Mouse (Mus musculus): ENCODE data around the gene Avil. TPM values are rescaled to one million over a fixed set of nuclear protein-coding genes. Genes with fewer than 3 reads are reported as not detected.

Avil gene
- 17.5 and 21.4 TPM in 2 replicates for polyA plus RNA-seq (2012; rRNA removed)

DNA sequence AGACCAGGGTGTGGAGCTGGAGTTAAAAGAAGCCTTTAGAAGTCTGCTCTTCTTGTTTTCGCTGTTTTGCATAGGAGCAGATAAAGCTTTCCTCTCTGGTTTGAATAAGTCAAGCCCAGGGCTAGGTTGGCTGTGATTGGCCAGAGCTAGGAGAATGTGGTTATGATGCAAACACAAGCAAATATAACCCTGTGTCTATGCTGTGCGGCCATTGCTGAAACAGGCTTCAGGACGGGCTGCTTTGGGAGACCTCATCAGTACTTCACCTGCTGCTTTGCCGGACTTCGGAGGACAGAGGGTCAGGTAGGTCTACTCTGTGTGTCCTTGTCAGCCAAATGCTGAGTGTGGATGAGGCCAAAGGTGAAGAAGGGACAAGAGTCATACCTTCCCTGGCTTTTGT is at the start of gene Avil:
TSS of gene Avil (plus strand) at position 181 of the 400 bp plus-strand sequence.

DNA sequence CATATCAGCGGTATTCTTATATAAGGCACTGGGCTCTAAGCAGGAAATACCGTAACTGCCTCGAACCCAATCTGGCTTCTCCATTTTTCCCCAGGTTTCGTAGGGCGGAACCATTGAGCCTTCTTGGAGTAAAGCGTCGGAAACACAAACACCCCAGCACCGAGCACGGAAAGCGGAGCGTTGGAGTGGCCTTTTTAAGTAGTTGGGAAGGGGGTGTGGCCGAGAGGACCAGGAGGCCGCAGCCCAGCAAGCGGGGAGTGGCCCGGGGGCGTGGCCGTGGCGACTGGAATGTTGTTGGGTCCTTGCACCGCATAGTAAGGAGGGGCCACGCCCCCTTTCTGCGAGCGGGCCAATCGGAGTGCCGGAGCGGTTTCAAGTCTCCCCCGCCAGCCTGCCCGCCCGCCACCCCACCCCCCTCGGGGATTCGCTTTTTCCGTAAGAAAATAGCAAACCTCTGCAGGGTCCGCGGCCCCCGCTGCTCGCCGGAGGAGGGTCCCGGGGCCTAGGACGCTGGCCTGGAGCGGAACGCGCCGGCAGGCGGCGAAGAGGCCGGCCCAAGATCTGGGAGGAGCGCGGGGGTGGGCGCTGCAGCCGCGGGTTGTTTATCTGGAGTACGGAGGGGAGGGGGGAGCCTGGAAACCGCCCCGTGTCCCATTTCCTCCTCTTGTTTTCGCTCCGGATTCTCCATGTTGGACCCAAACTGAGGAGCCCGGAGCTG is 22.1 kb upstream of the Avil start, which contains the start of gene Ctdsp2:
TSS of gene Ctdsp2 (plus strand) at position 441 of the 718 bp plus-strand sequence.

DNA sequence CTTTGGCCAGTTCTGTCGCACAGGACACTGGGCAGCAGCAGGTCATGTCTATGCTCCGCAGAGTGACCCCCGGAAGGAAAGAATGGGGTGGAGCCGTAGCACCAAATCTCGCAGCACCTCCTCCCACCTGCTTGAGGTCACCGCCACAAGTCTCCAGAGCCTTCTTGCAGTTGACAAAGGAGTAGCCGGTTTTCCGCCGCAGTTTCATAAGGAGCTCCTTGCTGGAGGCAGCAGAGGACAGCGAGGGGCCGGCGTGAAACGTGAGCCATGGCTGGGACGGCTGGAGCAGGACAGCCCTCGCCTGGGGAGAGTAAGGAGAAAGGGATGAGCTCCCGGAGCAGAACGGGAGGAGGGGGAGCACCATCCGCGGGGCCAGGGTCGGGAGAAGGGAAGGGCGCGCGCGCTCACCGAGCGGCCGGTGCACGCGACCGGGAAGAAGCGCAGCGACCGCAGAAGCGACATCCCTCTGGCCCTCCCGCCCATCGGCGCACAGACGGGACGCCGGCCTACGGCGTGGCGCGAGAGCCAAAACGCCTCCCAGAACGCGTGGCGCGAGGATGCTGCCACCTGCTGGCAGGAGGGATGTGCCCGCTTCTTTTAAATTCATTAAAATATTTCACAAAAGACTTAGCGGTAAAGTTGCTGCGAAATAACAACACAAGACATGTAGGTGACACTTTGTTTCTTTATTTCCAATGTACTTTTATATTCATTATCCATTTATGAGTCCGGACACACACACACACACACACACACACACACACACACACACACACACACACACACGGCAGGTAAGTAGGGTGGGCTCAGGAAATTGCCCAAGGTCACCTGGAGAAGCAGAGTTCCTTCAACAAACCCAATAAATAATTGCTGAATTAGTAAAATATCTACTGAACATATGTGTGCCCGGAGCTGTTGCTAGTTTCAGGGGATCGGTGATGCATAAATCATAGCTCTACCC is 30.1 kb downstream of the Avil start, which contains the start of gene Tsfm:
TSS of gene Tsfm (minus strand) at position 505 of the 961 bp plus-strand sequence.

DNA sequence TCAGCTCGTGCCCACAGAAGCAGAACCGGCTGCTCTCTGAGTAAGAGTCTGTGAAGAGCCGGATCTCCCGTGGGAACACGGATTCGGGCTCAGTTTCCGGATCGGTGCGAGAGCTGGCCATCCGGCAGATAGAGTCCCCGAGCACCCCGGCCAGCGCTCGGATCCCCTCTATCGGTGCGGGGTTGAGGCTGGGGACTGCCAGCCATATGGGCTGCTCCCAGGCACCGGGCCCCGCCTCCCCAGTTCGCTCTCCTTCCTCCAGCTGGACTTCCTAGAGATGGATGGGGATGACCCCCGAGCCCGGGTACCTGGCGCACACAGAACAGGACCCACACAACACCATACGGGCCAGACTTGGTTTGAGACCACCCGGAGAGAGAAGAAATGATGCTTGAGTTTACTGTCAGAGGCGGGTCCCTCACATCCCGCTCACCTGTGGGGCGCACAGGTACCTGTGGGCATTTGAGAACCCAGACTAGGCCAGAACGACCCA is 40.8 kb downstream of the Avil start, which contains the start of the genes Mettl1 and Eef1akmt3:
TSS of gene Mettl1 (plus strand) at position 141 of the 493 bp plus-strand sequence.
TSS of gene Eef1akmt3 (minus strand) at position 240 of the 493 bp plus-strand sequence.

DNA sequence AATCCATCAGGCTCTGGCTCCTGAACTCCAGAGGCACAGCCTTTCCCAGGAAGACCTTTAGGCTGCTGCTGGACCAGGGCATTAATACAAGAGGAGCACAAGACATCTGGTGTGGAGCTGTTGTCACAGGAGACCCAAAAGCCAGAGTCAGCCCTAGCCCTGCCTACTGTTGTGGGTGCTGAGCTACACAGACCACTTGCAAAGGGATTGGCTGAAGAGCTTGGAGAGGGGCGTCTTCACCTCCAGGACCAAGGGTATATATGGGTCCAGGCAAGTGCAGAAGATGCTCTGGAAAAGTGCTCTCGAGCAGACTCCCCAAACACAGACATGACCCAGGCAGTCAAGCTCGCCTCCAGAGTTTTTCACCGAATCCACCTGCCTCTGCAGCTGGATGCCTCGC is 47.4 kb downstream of the Avil start, which contains the start of gene Cyp27b1:
TSS of gene Cyp27b1 (plus strand) at position 297 of the 400 bp plus-strand sequence.

DNA sequence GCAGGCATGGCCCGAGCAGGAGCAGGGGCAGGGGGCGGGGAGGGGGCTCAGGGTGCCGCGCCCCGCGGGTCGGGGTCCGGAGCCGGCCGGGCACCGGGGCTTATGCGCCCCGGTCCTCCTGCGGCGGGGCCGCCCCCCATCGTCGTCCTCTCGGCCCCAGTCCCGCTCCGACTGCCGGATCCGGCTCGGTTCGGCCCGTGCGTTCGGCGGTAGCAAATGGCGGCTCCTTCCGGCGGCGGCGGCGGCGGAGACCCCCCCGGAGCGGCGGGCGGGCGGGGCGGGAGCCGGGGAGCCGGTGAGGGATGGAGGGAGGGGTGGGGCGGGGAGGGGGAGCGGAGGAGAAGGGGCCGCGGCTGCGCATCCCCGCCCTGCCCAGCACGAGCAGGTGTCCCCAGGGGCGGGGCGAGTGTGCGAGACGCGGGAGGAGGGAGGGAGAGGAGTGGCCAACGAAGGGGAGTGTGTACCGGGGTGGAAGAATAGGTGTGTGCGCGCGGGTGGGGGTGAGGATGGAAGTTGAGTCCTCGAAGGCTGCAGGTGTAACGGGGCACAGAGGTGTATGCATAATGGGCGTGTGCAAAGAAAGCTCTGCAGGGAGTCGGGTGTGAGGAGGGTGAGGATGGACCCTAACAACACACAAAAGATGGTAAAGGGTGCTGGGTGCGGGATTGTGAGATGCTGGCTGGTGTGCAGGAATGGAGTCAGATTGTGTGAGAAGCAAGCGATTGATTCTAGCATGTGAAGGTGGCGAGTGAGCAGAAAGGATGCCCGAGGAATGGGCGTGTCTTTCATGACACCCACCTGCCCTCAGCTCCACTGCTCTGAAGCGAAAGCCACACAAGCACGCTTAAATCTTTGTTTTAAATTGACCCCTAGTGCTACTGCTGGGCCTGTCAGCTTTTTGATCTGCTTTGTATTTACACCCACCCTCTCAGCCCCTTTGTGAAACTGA is 59.7 kb downstream of the Avil start, which contains the start of gene March9:
TSS of gene March9 (minus strand) at position 217 of the 949 bp plus-strand sequence.

DNA sequence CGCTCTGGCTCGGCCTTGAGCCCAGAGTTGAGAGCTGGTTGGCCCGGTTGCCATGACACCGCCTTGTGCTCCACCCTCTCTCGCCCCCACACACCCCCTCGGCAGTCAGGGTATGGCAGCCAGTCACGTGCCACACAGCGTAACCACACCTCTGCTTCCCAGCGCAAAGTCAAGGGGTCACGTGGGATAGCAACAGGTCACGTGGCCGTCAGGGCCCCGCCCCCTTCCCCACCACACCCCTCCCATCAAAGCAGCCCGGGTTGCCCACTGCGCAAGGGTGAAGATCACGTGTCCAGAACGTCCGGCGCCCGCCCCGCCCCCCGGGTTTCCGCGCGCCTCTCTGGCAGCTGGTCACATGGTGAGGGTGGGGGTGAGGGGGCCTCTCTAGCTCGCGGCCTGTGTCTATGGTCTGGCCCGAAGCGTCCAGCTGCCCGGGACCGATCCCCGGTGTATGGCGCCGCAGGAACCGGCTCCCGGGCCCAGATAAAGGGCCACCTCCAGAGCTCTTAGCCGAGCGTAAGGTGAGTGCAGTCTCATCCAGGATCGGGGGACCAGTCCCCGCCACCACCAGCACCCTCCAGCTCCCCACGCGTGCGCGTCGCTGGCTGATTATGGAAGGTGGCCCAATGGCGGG is 62.8 kb downstream of the Avil start, which contains the start of gene Cdk4:
TSS of gene Cdk4 (plus strand) at position 296 of the 634 bp plus-strand sequence.

Other genes with a start within 250 kb of the Avil start
- 3.1 and 3.2 TPM in 2 replicates for gene Atp23, start 99.4 kb upstream of the Avil start, polyA plus RNA-seq (2012; rRNA removed)
- gene Ctdsp2, start 22.0 kb upstream of the Avil start, polyA plus RNA-seq (2012; rRNA removed): 41.0 and 43.8 TPM in 2 replicates
- gene Tsfm, start 30.1 kb downstream of the Avil start, polyA plus RNA-seq (2012; rRNA removed): 21.3 and 39.8 TPM in 2 replicates
- 9.2 and 10.7 TPM in 2 replicates for gene Mettl1, start 40.7 kb downstream of the Avil start, polyA plus RNA-seq (2012; rRNA removed)
- 1.1 and 1.4 TPM in 2 replicates for gene Eef1akmt3, start 40.8 kb downstream of the Avil start, polyA plus RNA-seq (2012; rRNA removed)
- 0.66 and 1.2 TPM in 2 replicates for gene Cyp27b1, start 47.5 kb downstream of the Avil start, polyA plus RNA-seq (2012; rRNA removed)
- 5.7 and 8.0 TPM in 2 replicates for gene March9, start 59.5 kb downstream of the Avil start, polyA plus RNA-seq (2012; rRNA removed)
- gene Cdk4, start 62.8 kb downstream of the Avil start, polyA plus RNA-seq (2012; rRNA removed): 47.5 and 59.4 TPM in 2 replicates
- 22.0 and 25.4 TPM in 2 replicates for gene Tspan31, start 69.6 kb downstream of the Avil start, polyA plus RNA-seq (2012; rRNA removed)
- gene Agap2, start 74.6 kb downstream of the Avil start, polyA plus RNA-seq (2012; rRNA removed): 2.3 and 3.5 TPM in 2 replicates
- gene Os9, start 120.4 kb downstream of the Avil start, polyA plus RNA-seq (2012; rRNA removed): 44.9 and 55.6 TPM in 2 replicates
- gene B4galnt1, start 164.5 kb downstream of the Avil start, polyA plus RNA-seq (2012; rRNA removed): 169 and 171 TPM in 2 replicates
- gene Slc26a10, start 179.9 kb downstream of the Avil start, polyA plus RNA-seq (2012; rRNA removed): 0.96 and 2.6 TPM in 2 replicates
- gene Arhgef25, start 189.4 kb downstream of the Avil start, polyA plus RNA-seq (2012; rRNA removed): 25.7 and 29.5 TPM in 2 replicates
- 49.2 and 63.1 TPM in 2 replicates for gene Dtx3, start 195.0 kb downstream of the Avil start, polyA plus RNA-seq (2012; rRNA removed)
- 16.3 and 17.7 TPM in 2 replicates for gene Pip4k2c, start 210.9 kb downstream of the Avil start, polyA plus RNA-seq (2012; rRNA removed)

Data from stomach, adult 2 months (tissue).